Mouse (Mus musculus): Measurements from ENCODE around the gene Nbea. TPM values are rescaled to one million over a fixed set of nuclear protein-coding genes. Genes with fewer than 3 reads are reported as not detected.

The Nbea gene
- total RNA-seq, 2 experiments from 2014 or later, result 214 to 219 TPM

GRCm38 (mm10) chr3:55714260-55714659 is 469.2 kb downstream of the Nbea start:
- DNase-seq (ENCODE audit: extremely low spot score in 1 of 2, low spot score in 2 of 2), result no peak
- intact Hi-C loops (cut with DNase I), result no loop called here

- intact Hi-C loops (cut with DNase I), result no loop called here
- no peak for DNase-seq (ENCODE audit: extremely low spot score in 1 of 2, low spot score in 2 of 2)
Observed at GRCm38 (mm10) chr3:55713856-55714255, 469.6 kb downstream of the Nbea start.

- intact Hi-C loops (cut with DNase I), result no loop called here
- DNase-seq (ENCODE audit: extremely low spot score in 1 of 2, low spot score in 2 of 2), result no peak
Observed at GRCm38 (mm10) chr3:55710300-55710699, 473.2 kb downstream of the Nbea start.

GRCm38 (mm10) chr3:55701632-55702031 is 481.9 kb downstream of the Nbea start:
- intact Hi-C loops (cut with DNase I), result no loop called here
- DNase-seq (ENCODE audit: extremely low spot score in 1 of 2, low spot score in 2 of 2), result no peak

GRCm38 (mm10) chr3:55697174-55697573 is 486.3 kb downstream of the Nbea start:
- no peak for DNase-seq (ENCODE audit: extremely low spot score in 1 of 2, low spot score in 2 of 2)
- intact Hi-C loops (cut with DNase I), result no loop called here

- intact Hi-C loops (cut with DNase I), result no loop called here
- DNase-seq (ENCODE audit: extremely low spot score in 1 of 2, low spot score in 2 of 2), result no peak
Observed at GRCm38 (mm10) chr3:55693073-55693472, 490.4 kb downstream of the Nbea start.

GRCm38 (mm10) chr3:55688098-55688497 is 495.4 kb downstream of the Nbea start:
- no peak for DNase-seq (ENCODE audit: extremely low spot score in 1 of 2, low spot score in 2 of 2)
- intact Hi-C loops (cut with DNase I), result no loop called here

GRCm38 (mm10) chr3:55686993-55687392 is 496.5 kb downstream of the Nbea start:
- DNase-seq (ENCODE audit: extremely low spot score in 1 of 2, low spot score in 2 of 2), result no peak
- intact Hi-C loops (cut with DNase I), result no loop called here

GRCm38 (mm10) chr3:55685627-55686026 is 497.9 kb downstream of the Nbea start:
- DNase-seq (ENCODE audit: extremely low spot score in 1 of 2, low spot score in 2 of 2), result no peak
- intact Hi-C loops (cut with DNase I), result no loop called here

GRCm38 (mm10) chr3:55684892-55685291 is 498.6 kb downstream of the Nbea start:
- DNase-seq (ENCODE audit: extremely low spot score in 1 of 2, low spot score in 2 of 2), result peak in 1 of 2 experiments; percentile 35
- intact Hi-C loops (cut with DNase I), result no loop called here

GRCm38 (mm10) chr3:55677691-55678090 is 505.8 kb downstream of the Nbea start:
- DNase-seq (ENCODE audit: extremely low spot score in 1 of 2, low spot score in 2 of 2), result no peak
- intact Hi-C loops (cut with DNase I), result no loop called here

- no peak for DNase-seq (ENCODE audit: extremely low spot score in 1 of 2, low spot score in 2 of 2)
- intact Hi-C loops (cut with DNase I), result no loop called here
Observed at GRCm38 (mm10) chr3:55674185-55674584, 509.3 kb downstream of the Nbea start.

- no peak for DNase-seq (ENCODE audit: extremely low spot score in 1 of 2, low spot score in 2 of 2)
- intact Hi-C loops (cut with DNase I), result no loop called here
Observed at GRCm38 (mm10) chr3:55667048-55667447, 516.5 kb downstream of the Nbea start.

- intact Hi-C loops (cut with DNase I), result no loop called here
- DNase-seq (ENCODE audit: extremely low spot score in 1 of 2, low spot score in 2 of 2), result no peak
Observed at GRCm38 (mm10) chr3:55665928-55666327, 517.6 kb downstream of the Nbea start.

- intact Hi-C loops (cut with DNase I), result no loop called here
- no peak for DNase-seq (ENCODE audit: extremely low spot score in 1 of 2, low spot score in 2 of 2)
Observed at GRCm38 (mm10) chr3:55664713-55665112, 518.8 kb downstream of the Nbea start.

GRCm38 (mm10) chr3:55661678-55662445 is 521.6 kb downstream of the Nbea start:
- no peak for DNase-seq (ENCODE audit: extremely low spot score in 1 of 2, low spot score in 2 of 2)
- intact Hi-C loops (cut with DNase I), result no loop called here

GRCm38 (mm10) chr3:55660261-55660838 is 523.2 kb downstream of the Nbea start:
- intact Hi-C loops (cut with DNase I), result no loop called here
- DNase-seq (ENCODE audit: extremely low spot score in 1 of 2, low spot score in 2 of 2), result no peak

GRCm38 (mm10) chr3:55659558-55660215 is 523.8 kb downstream of the Nbea start:
- DNase-seq (ENCODE audit: extremely low spot score in 1 of 2, low spot score in 2 of 2), result no peak
- intact Hi-C loops (cut with DNase I), result no loop called here

- intact Hi-C loops (cut with DNase I), result no loop called here
- DNase-seq (ENCODE audit: extremely low spot score in 1 of 2, low spot score in 2 of 2), result no peak
Observed at GRCm38 (mm10) chr3:55652321-55652720, 531.2 kb downstream of the Nbea start.

- intact Hi-C loops (cut with DNase I), result no loop called here
- no peak for DNase-seq (ENCODE audit: extremely low spot score in 1 of 2, low spot score in 2 of 2)
Observed at GRCm38 (mm10) chr3:55651877-55652276, 531.6 kb downstream of the Nbea start.
